Mouse (Mus musculus): ENCODE data around the gene Lmbrd1.

DNA sequence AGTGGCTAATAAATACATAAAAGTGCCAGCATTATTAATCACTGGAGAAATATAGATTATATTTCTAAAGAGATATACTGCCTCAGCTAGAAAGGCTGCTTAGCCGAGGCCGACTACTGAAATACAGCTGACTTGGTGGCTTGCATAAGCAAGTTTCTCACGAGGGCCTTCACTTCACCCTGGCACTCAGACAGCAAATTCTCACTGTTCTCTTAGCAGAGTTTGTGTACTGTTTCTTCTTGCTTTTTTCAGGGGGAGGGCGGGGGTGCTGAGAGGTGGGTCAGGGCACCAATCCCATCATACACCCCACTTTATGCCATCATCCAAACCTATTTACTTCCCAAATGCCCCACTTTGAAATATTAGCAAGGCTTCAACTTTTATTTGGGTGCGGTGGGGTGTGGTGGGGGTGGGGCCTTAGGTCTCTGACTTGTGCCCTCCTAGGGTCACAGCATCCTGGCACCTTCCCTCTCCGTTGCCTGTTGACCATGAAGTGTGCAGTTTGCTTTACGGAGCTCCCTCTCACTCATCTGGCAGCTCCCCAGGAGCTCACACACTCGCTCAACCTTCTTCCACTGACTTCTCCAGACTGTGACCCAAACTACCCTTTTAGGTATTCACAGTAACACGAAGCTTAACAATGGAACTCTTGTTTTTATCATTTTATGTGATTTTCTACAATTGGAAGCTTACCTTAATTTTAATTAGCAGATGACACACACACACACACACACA is 19.9 kb downstream of the Lmbrd1 start:
- no peak for TF ChIP-seq POLR2A (IDR thresholded peaks at IDR 0.05; ENCODE audit: low read depth, low read length)
- no peak for TF ChIP-seq CTCF (IDR thresholded peaks at IDR 0.05; ENCODE audit: borderline replicate concordance, insufficient read depth, low read length)

Data from embryonic fibroblast, embryonic 13.5 days (primary cell).